Mouse (Mus musculus) testis, adult 2 months (tissue): ENCODE measurements around the gene Vps53.

Experiments used
- CTCF ChIP-seq: fragments of 200-500 bp; IDR thresholded peaks from 2 replicates; pipeline ENCODE4 v1.5.1; 2012; ENCODE audit warnings: low read depth, mild to moderate bottlenecking, inconsistent platforms, low read length, moderate library complexity; ENCODE audit not compliant: control insufficient read depth, insufficient read depth, insufficient replicate concordance
- POLR2A ChIP-seq: fragments of 200-500 bp; IDR thresholded peaks from 2 replicates; pipeline ENCODE4 v1.6.1; 2012; ENCODE audit warnings: low read depth, mild to moderate bottlenecking, inconsistent platforms, low read length, moderate library complexity; ENCODE audit not compliant: control insufficient read depth

- TF ChIP-seq CTCF (no peak), POLR2A (no peak)
Measured at GRCm38 (mm10) chr11:76064411-76064810, 115.0 kb downstream of the Vps53 start.
